Mouse (Mus musculus): Measurements from ENCODE around the gene Prkce. TPM values are rescaled to one million over a fixed set of nuclear protein-coding genes. Genes with fewer than 3 reads are reported as not detected.

Prkce gene
- total RNA-seq, 1 experiment, result 1.7 TPM

DNA sequence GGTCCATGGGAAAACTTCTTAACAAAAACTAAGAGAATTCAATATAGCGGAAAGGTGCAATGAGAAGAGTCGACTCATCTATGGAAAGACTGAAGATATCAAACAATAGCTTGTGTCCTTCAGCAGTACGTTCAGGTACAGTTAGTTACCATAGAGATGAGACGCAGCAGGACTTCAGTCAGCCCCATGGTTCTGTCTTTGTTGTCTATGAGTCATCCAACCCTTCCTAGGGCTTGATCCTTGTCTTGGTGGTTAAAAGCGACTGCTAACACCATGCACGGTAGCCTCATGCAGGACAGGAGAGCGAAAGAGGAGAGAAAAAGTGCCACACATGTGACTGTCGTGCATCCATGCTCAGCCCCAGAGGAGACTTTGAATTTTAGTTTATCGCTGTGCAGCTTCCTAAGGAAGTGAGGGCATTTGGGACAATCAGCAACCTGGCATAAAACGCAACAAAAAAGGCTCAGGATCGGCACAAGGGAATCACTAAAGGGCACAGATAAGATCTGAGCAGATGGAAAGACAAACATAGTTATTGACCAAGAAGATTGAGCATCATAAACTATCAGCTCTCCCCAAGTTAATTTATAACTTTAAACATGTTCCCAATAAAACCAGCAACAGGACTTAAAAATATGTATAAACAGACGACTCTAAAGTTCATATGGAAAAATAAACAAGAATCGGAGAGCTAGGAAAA is 448.2 kb downstream of the Prkce start:
- in situ Hi-C loops (cut with MboI; ENCODE audit: low sequenced_read_pairs in 2 of 2, unreplicated experiment in 2 of 2), result no loop called here
- no peak overlapping the region for H3K27ac ChIP-seq (ENCODE audit: insufficient read depth, low read depth, low read length, poor library complexity, severe bottlenecking)
- peaks cover 4 to 5% of the 10 kb centered on the region in 2 experiments for H3K4me1 ChIP-seq (ENCODE audit: control insufficient read depth in 2 of 2, insufficient read depth in 2 of 2, low read length in 2 of 2, poor library complexity in 1 of 2)
- TF ChIP-seq CHD2 (IDR thresholded peaks at IDR 0.05; ENCODE audit: low read depth, low read length), result no peak
- no peak for TF ChIP-seq ZNF384 (IDR thresholded peaks at IDR 0.05; ENCODE audit: low read depth, low read length)
- TF ChIP-seq ZC3H11A (IDR thresholded peaks at IDR 0.05; ENCODE audit: borderline replicate concordance, low read depth, low read length), result no peak
- TF ChIP-seq HCFC1 (IDR thresholded peaks at IDR 0.05; ENCODE audit: borderline replicate concordance, insufficient read depth, low read length), result no peak
- TF ChIP-seq MAFK (IDR thresholded peaks at IDR 0.05; ENCODE audit: insufficient read depth, low read depth, low read length), result no peak
- no peak overlapping the region for H3K4me3 ChIP-seq (ENCODE audit: insufficient read depth in 1 of 2, low read depth in 1 of 2, low read length in 2 of 2, poor library complexity in 1 of 2, severe bottlenecking in 1 of 2)
- no peaks in the 10 kb centered on the region for H3K36me3 ChIP-seq (ENCODE audit: control insufficient read depth, insufficient read depth, low read length, poor library complexity, severe bottlenecking)
- H3K9ac ChIP-seq (ENCODE audit: insufficient read depth, low read depth, low read length, poor library complexity, severe bottlenecking), result no peak overlapping the region
- H3K9me3 ChIP-seq (ENCODE audit: control insufficient read depth, insufficient read depth, low read depth, low read length), result no peaks in the 10 kb centered on the region
- no peak for DNase-seq (ENCODE audit: low read depth, low spot score)

DNA sequence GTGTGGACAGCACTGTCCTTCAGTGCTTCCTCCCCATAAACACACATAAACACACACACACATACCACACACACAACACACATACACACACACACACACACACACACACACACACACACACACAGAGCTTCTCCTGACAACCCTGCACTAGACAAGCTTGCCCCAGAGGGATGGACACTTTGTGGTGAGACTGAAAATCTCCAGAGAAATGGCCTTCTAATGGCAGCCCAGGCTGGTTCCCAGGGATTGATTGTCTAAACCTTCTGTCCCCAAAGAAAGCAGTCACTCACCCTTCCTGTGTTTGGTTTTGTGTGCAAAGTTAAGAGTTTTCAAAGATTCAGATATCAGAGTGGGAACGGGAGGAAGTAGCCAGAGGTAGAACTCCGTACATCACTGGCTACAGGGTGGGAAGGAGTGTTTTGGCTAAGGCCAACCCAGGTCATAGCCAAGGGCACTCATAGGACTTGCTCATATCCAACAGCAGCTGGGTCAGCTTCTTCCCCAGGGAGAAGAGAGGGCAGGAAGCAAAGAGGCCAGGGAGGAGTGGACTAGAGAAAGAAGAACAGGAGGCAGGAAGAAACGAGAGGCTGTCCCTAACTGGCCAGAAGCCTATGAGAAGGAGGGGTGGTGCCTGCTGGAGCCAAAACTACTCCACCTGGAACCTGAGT is 450.1 kb downstream of the Prkce start:
- H3K9ac ChIP-seq (ENCODE audit: insufficient read depth, low read depth, low read length, poor library complexity, severe bottlenecking), result no peak overlapping the region
- in situ Hi-C loops (cut with MboI; ENCODE audit: low sequenced_read_pairs in 2 of 2, unreplicated experiment in 2 of 2), result no loop called here
- H3K27ac ChIP-seq (ENCODE audit: insufficient read depth, low read depth, low read length, poor library complexity, severe bottlenecking), result no peak overlapping the region
- H3K4me3 ChIP-seq (ENCODE audit: insufficient read depth in 1 of 2, low read depth in 1 of 2, low read length in 2 of 2, poor library complexity in 1 of 2, severe bottlenecking in 1 of 2), result no peak overlapping the region
- no peaks in the 10 kb centered on the region for H3K9me3 ChIP-seq (ENCODE audit: control insufficient read depth, insufficient read depth, low read depth, low read length)
- TF ChIP-seq ZNF384 (IDR thresholded peaks at IDR 0.05; ENCODE audit: low read depth, low read length) (no peak), CHD2 (IDR thresholded peaks at IDR 0.05; ENCODE audit: low read depth, low read length) (no peak), MAFK (IDR thresholded peaks at IDR 0.05; ENCODE audit: insufficient read depth, low read depth, low read length) (no peak), ZC3H11A (IDR thresholded peaks at IDR 0.05; ENCODE audit: borderline replicate concordance, low read depth, low read length) (no peak), HCFC1 (IDR thresholded peaks at IDR 0.05; ENCODE audit: borderline replicate concordance, insufficient read depth, low read length) (no peak)
- no peaks in the 10 kb centered on the region for H3K36me3 ChIP-seq (ENCODE audit: control insufficient read depth, insufficient read depth, low read length, poor library complexity, severe bottlenecking)
- no peak for DNase-seq (ENCODE audit: low read depth, low spot score)
- H3K4me1 ChIP-seq (ENCODE audit: control insufficient read depth in 2 of 2, insufficient read depth in 2 of 2, low read length in 2 of 2, poor library complexity in 1 of 2), result peaks cover 7 to 10% of the 10 kb centered on the region in 2 experiments

DNA sequence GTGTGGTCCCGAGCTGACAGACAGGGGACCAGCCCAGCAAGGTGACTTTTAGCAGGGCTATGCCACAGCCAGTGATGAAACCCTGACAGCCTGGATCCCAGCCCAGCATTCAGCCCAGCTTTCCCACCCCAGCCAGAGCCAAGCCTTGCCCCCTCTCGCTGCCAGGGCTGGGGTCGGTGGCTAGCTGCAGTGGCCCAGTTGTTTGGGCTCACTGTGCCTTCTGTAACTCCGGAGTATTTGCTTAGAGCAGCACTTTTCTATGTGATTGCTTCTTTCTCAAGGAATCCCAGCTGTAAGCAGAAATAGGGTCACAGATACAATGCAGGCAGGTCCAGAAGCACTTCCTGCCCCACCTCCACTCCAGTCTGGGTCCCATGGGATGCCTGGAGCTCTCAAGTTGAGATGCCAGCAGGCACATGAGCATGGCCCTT is 450.9 kb downstream of the Prkce start:
- no peaks in the 10 kb centered on the region for H3K9me3 ChIP-seq (ENCODE audit: control insufficient read depth, insufficient read depth, low read depth, low read length)
- H3K4me1 ChIP-seq (ENCODE audit: control insufficient read depth in 2 of 2, insufficient read depth in 2 of 2, low read length in 2 of 2, poor library complexity in 1 of 2), result peaks cover 7 to 10% of the 10 kb centered on the region in 2 experiments
- TF ChIP-seq HCFC1 (IDR thresholded peaks at IDR 0.05; ENCODE audit: borderline replicate concordance, insufficient read depth, low read length) (no peak), CHD2 (IDR thresholded peaks at IDR 0.05; ENCODE audit: low read depth, low read length) (no peak), MAFK (IDR thresholded peaks at IDR 0.05; ENCODE audit: insufficient read depth, low read depth, low read length) (no peak), ZC3H11A (IDR thresholded peaks at IDR 0.05; ENCODE audit: borderline replicate concordance, low read depth, low read length) (no peak), ZNF384 (IDR thresholded peaks at IDR 0.05; ENCODE audit: low read depth, low read length) (no peak)
- no peaks in the 10 kb centered on the region for H3K36me3 ChIP-seq (ENCODE audit: control insufficient read depth, insufficient read depth, low read length, poor library complexity, severe bottlenecking)
- no peak overlapping the region for H3K27ac ChIP-seq (ENCODE audit: insufficient read depth, low read depth, low read length, poor library complexity, severe bottlenecking)
- no peak overlapping the region for H3K4me3 ChIP-seq (ENCODE audit: insufficient read depth in 1 of 2, low read depth in 1 of 2, low read length in 2 of 2, poor library complexity in 1 of 2, severe bottlenecking in 1 of 2)
- no peak for DNase-seq (ENCODE audit: low read depth, low spot score)
- no peak overlapping the region for H3K9ac ChIP-seq (ENCODE audit: insufficient read depth, low read depth, low read length, poor library complexity, severe bottlenecking)
- in situ Hi-C loops (cut with MboI; ENCODE audit: low sequenced_read_pairs in 2 of 2, unreplicated experiment in 2 of 2), result no loop called here

DNA sequence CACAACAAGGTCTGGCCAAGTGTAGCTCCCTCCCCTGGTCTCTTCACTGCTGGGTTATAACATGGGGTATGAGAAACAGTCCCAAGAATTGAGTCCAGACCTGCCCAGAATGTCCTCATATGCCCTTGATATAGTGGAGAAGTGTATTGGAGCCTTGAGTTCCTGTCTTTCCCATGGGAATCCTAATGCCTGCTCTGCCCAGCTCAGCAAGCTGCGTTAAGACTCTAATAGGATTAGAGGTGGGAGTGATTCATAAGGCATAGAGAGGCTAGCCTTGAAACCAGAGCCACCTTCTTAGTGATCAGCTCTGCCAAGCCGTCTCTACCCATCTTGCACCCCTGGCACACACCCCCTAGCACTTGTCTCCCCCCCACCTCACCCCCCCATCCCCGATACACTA is 455.3 kb downstream of the Prkce start:
- H3K27ac ChIP-seq (ENCODE audit: insufficient read depth, low read depth, low read length, poor library complexity, severe bottlenecking), result no peak overlapping the region
- in situ Hi-C loops (cut with MboI; ENCODE audit: low sequenced_read_pairs in 2 of 2, unreplicated experiment in 2 of 2), result no loop called here
- no peak for DNase-seq (ENCODE audit: low read depth, low spot score)
- no peak overlapping the region for H3K4me3 ChIP-seq (ENCODE audit: insufficient read depth in 1 of 2, low read depth in 1 of 2, low read length in 2 of 2, poor library complexity in 1 of 2, severe bottlenecking in 1 of 2)
- TF ChIP-seq ZNF384 (IDR thresholded peaks at IDR 0.05; ENCODE audit: low read depth, low read length) (no peak), ZC3H11A (IDR thresholded peaks at IDR 0.05; ENCODE audit: borderline replicate concordance, low read depth, low read length) (no peak), MAFK (IDR thresholded peaks at IDR 0.05; ENCODE audit: insufficient read depth, low read depth, low read length) (no peak), CHD2 (IDR thresholded peaks at IDR 0.05; ENCODE audit: low read depth, low read length) (no peak), HCFC1 (IDR thresholded peaks at IDR 0.05; ENCODE audit: borderline replicate concordance, insufficient read depth, low read length) (no peak)
- peaks cover 3 to 10% of the 10 kb centered on the region in 2 experiments; a peak in 2 of 4 replicates for H3K4me1 ChIP-seq (ENCODE audit: control insufficient read depth in 2 of 2, insufficient read depth in 2 of 2, low read length in 2 of 2, poor library complexity in 1 of 2)
- H3K36me3 ChIP-seq (ENCODE audit: control insufficient read depth, insufficient read depth, low read length, poor library complexity, severe bottlenecking), result no peaks in the 10 kb centered on the region
- no peak overlapping the region for H3K9ac ChIP-seq (ENCODE audit: insufficient read depth, low read depth, low read length, poor library complexity, severe bottlenecking)
- no peaks in the 10 kb centered on the region for H3K9me3 ChIP-seq (ENCODE audit: control insufficient read depth, insufficient read depth, low read depth, low read length)
